Mouse (Mus musculus) cerebellum, adult 2 months (tissue): ENCODE data around the gene Cbx3.

Experiments
- CTCF ChIP-seq: fragments of 200-500 bp; IDR thresholded peaks from 2 replicates; pipeline ENCODE4 v1.5.1; 2011; ENCODE audit warnings: low read depth, mild to moderate bottlenecking, control low read depth, low read length, moderate library complexity, borderline replicate concordance; ENCODE audit not compliant: insufficient read depth
- POLR2A ChIP-seq: fragments of 200-500 bp; IDR thresholded peaks from 2 replicates; pipeline ENCODE4 v1.6.1; 2011; ENCODE audit warnings: low read length, control low read depth, borderline replicate concordance; ENCODE audit not compliant: insufficient read depth

- no peak for TF ChIP-seq POLR2A
- TF ChIP-seq CTCF: no peak
Observed at GRCm38 (mm10) chr6:51423466-51424122, 46.6 kb upstream of the Cbx3 start.
